Mouse (Mus musculus): ENCODE results near the gene Asic5. TPM values are rescaled to one million over a fixed set of nuclear protein-coding genes. Genes with fewer than 3 reads are reported as not detected.

Gene Asic5
- not detected for total RNA-seq (2021)

GRCm38 (mm10) chr3:81981990-81982389 lies at the start of gene Asic5:
Asic5 (plus strand) TSS chr3:81982290.
- intact Hi-C loops (cut with DNase I): no loop called here
- no peak for DNase-seq (ENCODE audit: low spot score)

GRCm38 (mm10) chr3:81933348-81933747 lies 48.7 kb upstream of the Asic5 start:
- intact Hi-C loops (cut with DNase I): loop anchor here (10.0 kb wide), 1 partner anchor 421 kb away; the partner anchor contains the start of gene Map9
- DNase-seq (ENCODE audit: low spot score): no peak

- intact Hi-C loops (cut with DNase I): loop anchor here (10.0 kb wide), 1 partner anchor 416 kb away; the partner anchor contains the start of gene Map9
- no peak for DNase-seq (ENCODE audit: low spot score)
These were observed 43.2 kb upstream of the Asic5 start for GRCm38 (mm10) chr3:81938924-81939323.

GRCm38 (mm10) chr3:81942341-81942740 lies 39.7 kb upstream of the Asic5 start:
- no peak for DNase-seq (ENCODE audit: low spot score)
- intact Hi-C loops (cut with DNase I): no loop called here

- intact Hi-C loops (cut with DNase I): no loop called here
These were observed 39.0 kb upstream of the Asic5 start for GRCm38 (mm10) chr3:81943097-81943496.

GRCm38 (mm10) chr3:81944851-81945393 lies 37.2 kb upstream of the Asic5 start:
- intact Hi-C loops (cut with DNase I): no loop called here
- DNase-seq (ENCODE audit: low spot score): no peak

More at GRCm38 (mm10) chr3:81943097-81943496, 39.0 kb upstream of the Asic5 start:
- DNase-seq (ENCODE audit: low spot score): no peak

GRCm38 (mm10) chr3:81949048-81949447 lies 33.0 kb upstream of the Asic5 start:
- intact Hi-C loops (cut with DNase I): no loop called here
- no peak for DNase-seq (ENCODE audit: low spot score)

- intact Hi-C loops (cut with DNase I): no loop called here
These were observed 30.3 kb upstream of the Asic5 start for GRCm38 (mm10) chr3:81951785-81952184.

GRCm38 (mm10) chr3:81957484-81957883 lies 24.6 kb upstream of the Asic5 start:
- intact Hi-C loops (cut with DNase I): no loop called here
- DNase-seq (ENCODE audit: low spot score): no peak

More at GRCm38 (mm10) chr3:81951785-81952184, 30.3 kb upstream of the Asic5 start:
- no peak for DNase-seq (ENCODE audit: low spot score)

GRCm38 (mm10) chr3:81961336-81961735 lies 20.8 kb upstream of the Asic5 start:
- no peak for DNase-seq (ENCODE audit: low spot score)

GRCm38 (mm10) chr3:81963768-81964167 lies 18.3 kb upstream of the Asic5 start:
- intact Hi-C loops (cut with DNase I): no loop called here
- no peak for DNase-seq (ENCODE audit: low spot score)

More at GRCm38 (mm10) chr3:81961336-81961735, 20.8 kb upstream of the Asic5 start:
- intact Hi-C loops (cut with DNase I): no loop called here

- no peak for DNase-seq (ENCODE audit: low spot score)
- intact Hi-C loops (cut with DNase I): no loop called here
These were observed 17.5 kb upstream of the Asic5 start for GRCm38 (mm10) chr3:81964596-81964995.

GRCm38 (mm10) chr3:81975607-81976006 lies 6.5 kb upstream of the Asic5 start:
- intact Hi-C loops (cut with DNase I): no loop called here
- no peak for DNase-seq (ENCODE audit: low spot score)

GRCm38 (mm10) chr3:81976102-81976501 lies 6.0 kb upstream of the Asic5 start, which contains the start of gene Tdo2:
Tdo2 (minus strand) TSS chr3:81976202.
- DNase-seq (ENCODE audit: low spot score): no peak
- intact Hi-C loops (cut with DNase I): no loop called here

GRCm38 (mm10) chr3:81981576-81981975 lies 514 bp upstream of the Asic5 start:
- DNase-seq (ENCODE audit: low spot score): no peak
- intact Hi-C loops (cut with DNase I): no loop called here

GRCm38 (mm10) chr3:81983120-81983895 lies 1.2 kb downstream of the Asic5 start:
- DNase-seq (ENCODE audit: low spot score): no peak
- intact Hi-C loops (cut with DNase I): no loop called here

- no peak for DNase-seq (ENCODE audit: low spot score)
- intact Hi-C loops (cut with DNase I): no loop called here
These were observed 3.0 kb downstream of the Asic5 start for GRCm38 (mm10) chr3:81985100-81985499.

- intact Hi-C loops (cut with DNase I): no loop called here
- DNase-seq (ENCODE audit: low spot score): no peak
These were observed 4.0 kb downstream of the Asic5 start for GRCm38 (mm10) chr3:81986103-81986502.

GRCm38 (mm10) chr3:81987628-81988027 lies 5.5 kb downstream of the Asic5 start:
- intact Hi-C loops (cut with DNase I): no loop called here
- no peak for DNase-seq (ENCODE audit: low spot score)

- intact Hi-C loops (cut with DNase I): no loop called here
- DNase-seq (ENCODE audit: low spot score): no peak
These were observed 7.6 kb downstream of the Asic5 start for GRCm38 (mm10) chr3:81989692-81990141.

- intact Hi-C loops (cut with DNase I): no loop called here
- no peak for DNase-seq (ENCODE audit: low spot score)
These were observed 8.4 kb downstream of the Asic5 start for GRCm38 (mm10) chr3:81990531-81990930.

Measured in heart, postnatal 25 days (tissue).